Mouse (Mus musculus) kidney, adult 2 months (tissue): Measurements from ENCODE around the gene Dynll2.

ENCODE experiments used
- CTCF ChIP-seq: fragments of 200-500 bp; conservative IDR thresholded peaks from 2 replicates; pipeline ENCODE4 v1.5.1; 2011; ENCODE audit warnings: low read depth, mild to moderate bottlenecking, control low read depth, low read length, moderate library complexity, mixed read lengths; ENCODE audit not compliant: insufficient read depth, insufficient read length
- POLR2A ChIP-seq: fragments of 200-500 bp; IDR thresholded peaks from one replicate; pipeline ENCODE4 v1.6.1; 2011; ENCODE audit warnings: low read depth, low read length, control low read depth

- TF ChIP-seq CTCF (no peak), POLR2A (no peak)
These were observed 25.4 kb upstream of the Dynll2 start for GRCm38 (mm10) chr11:88012621-88013244.
